Mouse (Mus musculus): ENCODE data around the gene Rrp1b. TPM values are rescaled to one million over a fixed set of nuclear protein-coding genes. Genes with fewer than 3 reads are reported as not detected.
A peak's percentile ranks its signal among the peaks of the same experiment; 100 is the strongest.

Rrp1b gene
- 2.1 and 2.3 TPM in 2 replicates for polyA plus RNA-seq (2012)

DNA sequence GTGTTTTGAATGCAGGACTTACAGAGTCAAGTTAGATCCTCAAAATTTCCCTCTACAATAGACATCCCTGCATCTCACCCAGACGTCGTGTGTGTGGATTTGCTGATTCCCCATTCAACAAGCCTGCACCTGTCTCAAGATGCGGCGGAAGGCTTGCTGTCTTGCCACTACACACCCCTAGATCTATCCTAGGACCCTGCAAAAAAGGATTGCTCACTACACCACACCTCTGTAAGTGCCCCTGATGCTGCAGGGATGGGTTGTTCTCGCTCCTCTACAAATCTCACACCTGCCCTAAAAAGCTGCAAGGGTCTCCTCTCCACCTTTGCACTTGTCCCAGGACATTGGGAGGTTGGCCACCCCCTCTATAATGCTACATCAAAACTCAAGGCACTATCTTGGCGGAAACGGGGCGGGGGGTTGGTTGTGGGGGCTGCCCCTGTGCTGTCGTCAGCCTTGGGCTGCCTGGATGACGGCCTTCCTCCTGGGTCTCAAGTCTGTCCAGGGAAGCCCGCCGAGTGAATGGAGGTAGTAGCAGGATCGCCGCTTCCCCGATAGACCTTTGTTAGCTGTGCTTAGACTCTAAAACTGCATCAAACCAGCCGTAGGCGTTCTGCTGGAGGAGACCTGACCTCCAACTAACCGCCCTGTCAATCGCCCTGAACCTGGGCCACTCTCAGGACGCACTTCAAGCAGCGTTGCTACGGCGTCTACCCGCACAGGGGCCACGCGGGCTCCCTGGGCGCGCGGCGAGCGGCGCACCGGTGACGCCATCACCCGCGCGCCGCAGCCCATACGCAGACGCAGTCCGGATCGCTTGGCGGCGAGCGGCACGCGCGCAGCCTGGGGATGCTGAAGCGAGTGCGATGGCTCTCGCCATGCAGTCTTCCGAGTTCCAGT lies at the start of gene Rrp1b, which contains the start of gene Hsf2bp:
TSS of gene Rrp1b (plus strand) at position 492 of the 900 bp plus-strand sequence.
TSS of gene Hsf2bp (minus strand) at position 741 of the 900 bp plus-strand sequence.
- TF ChIP-seq GATA1 (IDR thresholded peaks at IDR 0.05; ENCODE audit: low read length) (no peak), TAL1 (IDR thresholded peaks at IDR 0.05; ENCODE audit: low read length) (no peak)
- Histone ChIP-seq H3K36me3 (ENCODE audit: control insufficient read depth) (peaks cover 14% of the 10 kb centered on the region), H3K4me1 (ENCODE audit: control insufficient read depth) (peaks cover 36% of the 10 kb centered on the region)

DNA sequence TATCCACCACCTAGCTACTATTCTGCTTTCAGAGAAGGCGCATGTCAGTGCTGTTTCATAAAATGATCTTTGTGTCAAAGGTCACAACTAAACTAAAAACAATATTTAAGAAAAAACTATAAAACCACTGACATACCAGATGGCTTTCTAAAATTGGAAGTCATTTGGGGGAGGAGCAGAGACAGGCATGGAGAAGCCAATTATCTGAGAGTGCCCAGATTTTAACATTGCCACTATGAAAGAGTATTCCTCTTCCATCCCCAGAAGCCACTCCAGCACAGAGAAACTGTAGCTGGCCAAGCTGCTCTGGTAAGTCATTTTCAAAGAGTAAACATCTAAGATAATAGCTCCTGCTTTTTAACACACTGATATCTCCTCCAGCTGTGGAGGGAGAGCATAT lies 49.0 kb upstream of the Rrp1b start:
- Histone ChIP-seq H3K9me3 (ENCODE audit: control insufficient read depth, low read length) (no peaks in the 10 kb centered on the region), H3K27me3 (ENCODE audit: control insufficient read depth) (no peaks in the 10 kb centered on the region), H3K4me3 (replicated peaks) (no peak overlapping the region), H3K4me1 (ENCODE audit: control insufficient read depth) (no peaks in the 10 kb centered on the region), H3K36me3 (ENCODE audit: control insufficient read depth) (no peaks in the 10 kb centered on the region)
- no peak for TF ChIP-seq TAL1 (IDR thresholded peaks at IDR 0.05; ENCODE audit: low read length)
- no peak for TF ChIP-seq GATA1 (IDR thresholded peaks at IDR 0.05; ENCODE audit: low read length)

More for the DNA sequence above, at the start of gene Rrp1b, which contains the start of gene Hsf2bp:
- peak within 1 kb of the TSS; percentile 84 for H3K4me3 ChIP-seq (replicated peaks)
- no peaks in the 10 kb centered on the region for H3K27me3 ChIP-seq (ENCODE audit: control insufficient read depth)
- H3K9me3 ChIP-seq (ENCODE audit: control insufficient read depth, low read length), result no peaks in the 10 kb centered on the region

DNA sequence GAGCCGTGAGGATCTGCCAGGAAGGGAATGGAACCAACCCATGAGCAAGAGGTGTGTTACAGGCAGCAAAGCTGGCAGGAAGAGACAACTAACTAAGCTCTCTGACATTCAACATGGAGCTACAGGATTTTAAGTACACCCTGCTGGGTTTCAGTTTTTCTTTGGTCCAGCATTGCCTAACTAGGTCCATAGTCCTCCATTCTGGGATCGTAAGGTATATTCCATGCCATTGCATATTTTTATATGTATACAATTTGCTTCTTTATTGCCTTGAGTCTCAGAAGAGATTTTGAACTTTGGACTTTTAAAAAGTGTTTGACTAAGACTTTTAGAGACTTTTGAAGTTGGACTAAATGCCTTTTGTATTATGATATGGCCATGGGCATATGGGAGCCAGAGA lies 46.9 kb upstream of the Rrp1b start:
- TF ChIP-seq GATA1 (IDR thresholded peaks at IDR 0.05; ENCODE audit: low read length) (no peak), TAL1 (IDR thresholded peaks at IDR 0.05; ENCODE audit: low read length) (no peak)
- H3K9me3 ChIP-seq (ENCODE audit: control insufficient read depth, low read length), result no peaks in the 10 kb centered on the region
- no peak overlapping the region for H3K4me3 ChIP-seq (replicated peaks)
- no peaks in the 10 kb centered on the region for H3K27me3 ChIP-seq (ENCODE audit: control insufficient read depth)
- no peaks in the 10 kb centered on the region for H3K36me3 ChIP-seq (ENCODE audit: control insufficient read depth)
- no peaks in the 10 kb centered on the region for H3K4me1 ChIP-seq (ENCODE audit: control insufficient read depth)

DNA sequence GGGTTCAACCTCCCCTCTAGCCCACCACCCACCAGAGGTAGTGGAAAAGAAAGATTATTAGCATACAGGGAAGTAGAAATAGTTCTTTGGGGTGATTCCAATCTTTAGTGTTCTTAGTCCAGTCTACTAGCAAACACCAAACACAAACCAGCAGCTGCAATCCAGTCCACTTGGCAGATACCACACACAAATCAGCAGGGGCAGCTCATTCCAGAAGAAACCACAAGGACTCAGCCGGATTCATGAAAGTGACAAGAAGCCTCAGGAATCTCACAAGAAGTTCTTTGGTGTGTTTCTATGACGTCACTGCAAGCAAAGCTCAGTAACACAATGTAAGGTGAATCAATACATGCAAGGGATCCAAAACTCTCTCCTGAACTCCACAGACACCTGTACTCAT lies 43.9 kb upstream of the Rrp1b start:
- Histone ChIP-seq H3K4me1 (ENCODE audit: control insufficient read depth) (peaks cover 8% of the 10 kb centered on the region), H3K9me3 (ENCODE audit: control insufficient read depth, low read length) (no peaks in the 10 kb centered on the region), H3K4me3 (replicated peaks) (no peak overlapping the region), H3K36me3 (ENCODE audit: control insufficient read depth) (no peaks in the 10 kb centered on the region), H3K27me3 (ENCODE audit: control insufficient read depth) (no peaks in the 10 kb centered on the region)
- no peak for TF ChIP-seq TAL1 (IDR thresholded peaks at IDR 0.05; ENCODE audit: low read length)
- TF ChIP-seq GATA1 (IDR thresholded peaks at IDR 0.05; ENCODE audit: low read length), result no peak

DNA sequence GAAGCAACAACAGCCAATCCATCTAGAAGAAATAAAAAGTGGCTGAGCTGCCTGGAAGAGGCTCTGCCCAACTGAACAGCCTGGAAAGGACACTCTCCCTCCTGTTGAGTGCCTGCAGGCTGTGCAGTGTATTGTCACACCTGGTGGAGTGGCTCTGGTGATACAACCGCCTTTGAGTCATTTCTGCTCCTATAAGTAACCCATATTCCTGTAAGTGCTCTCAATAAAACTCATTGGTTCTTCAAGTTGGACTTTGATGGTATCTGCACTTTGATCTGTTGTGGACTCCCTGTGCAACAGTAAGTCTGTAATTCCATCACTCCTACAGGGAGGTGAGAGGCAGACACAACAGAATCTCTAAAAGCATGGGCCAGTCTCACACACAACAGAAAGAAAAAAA lies 42.5 kb upstream of the Rrp1b start:
- H3K4me1 ChIP-seq (ENCODE audit: control insufficient read depth), result peaks cover 8% of the 10 kb centered on the region
- no peak for TF ChIP-seq GATA1 (IDR thresholded peaks at IDR 0.05; ENCODE audit: low read length)
- no peak for TF ChIP-seq TAL1 (IDR thresholded peaks at IDR 0.05; ENCODE audit: low read length)
- no peak overlapping the region for H3K4me3 ChIP-seq (replicated peaks)
- H3K36me3 ChIP-seq (ENCODE audit: control insufficient read depth), result no peaks in the 10 kb centered on the region
- H3K27me3 ChIP-seq (ENCODE audit: control insufficient read depth), result no peaks in the 10 kb centered on the region
- H3K9me3 ChIP-seq (ENCODE audit: control insufficient read depth, low read length), result no peaks in the 10 kb centered on the region

DNA sequence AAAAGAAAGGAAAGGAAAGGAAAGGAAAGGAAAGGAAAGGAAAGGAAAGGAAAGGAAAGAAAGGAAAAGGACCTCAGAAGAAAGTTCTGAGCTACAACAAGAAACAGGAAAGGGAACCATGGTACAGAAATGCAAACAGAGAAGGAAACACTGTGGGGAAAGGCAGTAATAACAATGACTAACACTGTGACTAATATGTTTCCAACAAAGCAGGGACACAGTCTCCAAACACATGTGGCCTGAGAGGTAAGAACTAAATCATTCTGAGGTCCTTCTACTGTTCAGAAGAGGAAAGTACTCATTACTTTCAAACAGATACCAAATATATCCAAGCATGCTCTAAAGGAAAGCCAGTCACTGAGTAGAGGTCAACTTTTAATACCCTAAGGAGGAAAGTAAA lies 41.8 kb upstream of the Rrp1b start:
- no peaks in the 10 kb centered on the region for H3K9me3 ChIP-seq (ENCODE audit: control insufficient read depth, low read length)

DNA sequence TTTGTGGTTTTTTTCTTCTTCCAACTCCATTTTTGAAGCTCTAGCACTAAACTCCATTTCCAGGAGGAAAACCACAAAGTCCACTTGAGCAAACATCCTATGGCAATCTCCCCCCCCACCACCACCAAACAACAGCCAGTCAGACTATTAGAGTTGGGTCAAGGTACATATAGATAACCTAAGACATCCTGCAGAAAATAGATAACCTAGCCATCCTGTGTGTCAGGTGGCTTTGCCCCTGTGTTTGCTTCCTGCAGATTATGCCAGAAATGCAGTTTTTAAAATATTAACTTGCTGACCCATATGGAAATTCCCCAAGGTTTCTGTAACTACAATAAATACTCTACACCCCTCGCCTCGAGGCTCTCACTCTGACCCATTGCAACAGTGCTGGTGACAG lies 40.1 kb upstream of the Rrp1b start:
- Histone ChIP-seq H3K27me3 (ENCODE audit: control insufficient read depth) (no peaks in the 10 kb centered on the region), H3K9me3 (ENCODE audit: control insufficient read depth, low read length) (no peaks in the 10 kb centered on the region), H3K4me1 (ENCODE audit: control insufficient read depth) (peaks cover 8% of the 10 kb centered on the region), H3K36me3 (ENCODE audit: control insufficient read depth) (no peaks in the 10 kb centered on the region), H3K4me3 (replicated peaks) (no peak overlapping the region)
- TF ChIP-seq TAL1 (IDR thresholded peaks at IDR 0.05; ENCODE audit: low read length), result no peak
- TF ChIP-seq GATA1 (IDR thresholded peaks at IDR 0.05; ENCODE audit: low read length), result no peak

More for the DNA sequence above, 41.8 kb upstream of the Rrp1b start:
- Histone ChIP-seq H3K27me3 (ENCODE audit: control insufficient read depth) (no peaks in the 10 kb centered on the region), H3K4me1 (ENCODE audit: control insufficient read depth) (peaks cover 8% of the 10 kb centered on the region), H3K4me3 (replicated peaks) (no peak overlapping the region), H3K36me3 (ENCODE audit: control insufficient read depth) (no peaks in the 10 kb centered on the region)
- no peak for TF ChIP-seq GATA1 (IDR thresholded peaks at IDR 0.05; ENCODE audit: low read length)
- no peak for TF ChIP-seq TAL1 (IDR thresholded peaks at IDR 0.05; ENCODE audit: low read length)

DNA sequence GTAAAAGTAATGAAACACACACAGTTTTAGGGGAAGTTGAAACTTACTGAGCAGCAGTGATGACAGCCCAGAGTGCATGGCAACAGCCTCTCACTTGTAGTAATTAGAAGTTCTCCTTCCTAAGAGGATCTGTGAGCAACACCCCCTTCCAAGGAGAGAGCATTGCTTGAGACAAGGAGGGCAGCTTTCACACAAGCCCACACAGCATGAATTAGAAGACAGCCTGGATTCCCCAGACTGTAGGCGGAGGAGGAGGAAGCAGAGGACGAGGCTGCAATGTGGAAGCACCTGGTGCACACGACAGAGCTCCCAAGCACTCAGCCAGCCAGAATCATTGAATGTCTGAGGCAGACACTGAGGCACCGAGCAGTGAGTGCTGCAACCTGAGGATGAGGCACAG lies 39.6 kb upstream of the Rrp1b start:
- no peaks in the 10 kb centered on the region for H3K9me3 ChIP-seq (ENCODE audit: control insufficient read depth, low read length)
- no peaks in the 10 kb centered on the region for H3K27me3 ChIP-seq (ENCODE audit: control insufficient read depth)
- TF ChIP-seq GATA1 (IDR thresholded peaks at IDR 0.05; ENCODE audit: low read length) (no peak), TAL1 (IDR thresholded peaks at IDR 0.05; ENCODE audit: low read length) (no peak)
- peaks cover 8% of the 10 kb centered on the region for H3K4me1 ChIP-seq (ENCODE audit: control insufficient read depth)
- no peak overlapping the region for H3K4me3 ChIP-seq (replicated peaks)
- H3K36me3 ChIP-seq (ENCODE audit: control insufficient read depth), result no peaks in the 10 kb centered on the region

DNA sequence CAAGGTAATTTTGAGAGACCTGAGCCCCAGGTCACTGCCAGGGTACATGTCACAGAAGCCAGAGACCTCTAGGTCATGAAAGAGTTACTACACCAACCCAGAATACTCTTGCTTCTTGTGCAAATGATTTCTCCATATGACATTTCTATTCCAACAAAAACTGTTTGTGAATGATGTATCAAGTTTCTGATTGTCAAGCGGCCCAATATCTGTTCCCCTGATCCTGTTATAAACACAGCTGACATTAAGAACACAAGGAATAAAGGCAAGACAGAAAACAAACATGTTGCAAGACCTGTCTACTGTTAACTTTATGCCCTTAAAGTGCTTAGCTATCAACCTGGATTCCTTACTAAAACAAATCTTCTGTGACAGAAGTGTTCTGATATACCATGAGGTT lies 37.5 kb upstream of the Rrp1b start:
- Histone ChIP-seq H3K4me3 (replicated peaks) (no peak overlapping the region), H3K9me3 (ENCODE audit: control insufficient read depth, low read length) (peaks cover 2% of the 10 kb centered on the region; the same call in 1 of the 2 replicates), H3K36me3 (ENCODE audit: control insufficient read depth) (no peaks in the 10 kb centered on the region), H3K27me3 (ENCODE audit: control insufficient read depth) (no peaks in the 10 kb centered on the region), H3K4me1 (ENCODE audit: control insufficient read depth) (peaks cover 8% of the 10 kb centered on the region)
- no peak for TF ChIP-seq TAL1 (IDR thresholded peaks at IDR 0.05; ENCODE audit: low read length)
- TF ChIP-seq GATA1 (IDR thresholded peaks at IDR 0.05; ENCODE audit: low read length), result no peak

All from erythroblast, embryonic 14.5 days (primary cell).